Mouse (Mus musculus) bone marrow, adult 2 months (tissue): Measurements from ENCODE around the gene Iqcd.

ENCODE experiments used
- CTCF ChIP-seq: fragments of 200-500 bp; IDR thresholded peaks from 2 replicates; pipeline ENCODE4 v1.5.1; 2011; ENCODE audit warnings: low read length, control low read depth; ENCODE audit not compliant: control insufficient read depth, insufficient read depth
- POLR2A ChIP-seq: fragments of 200-500 bp; IDR thresholded peaks from 2 replicates; pipeline ENCODE4 v1.6.1; 2011; ENCODE audit warnings: low read depth, mild to moderate bottlenecking, control low read depth, low read length, borderline replicate concordance; ENCODE audit not compliant: control insufficient read depth

GRCm38 (mm10) chr5:120590356-120591010 lies 1.7 kb downstream of the Iqcd start:
- TF ChIP-seq POLR2A (no peak), CTCF (peak; percentile 75)
